Mouse (Mus musculus) natural killer cell, adult 2 months (primary cell): Measurements from ENCODE around the gene Slc4a7.
"Not testable (repeated sequence)": the region's sequence is repeated elsewhere in the genome, so short reads cannot be mapped to it uniquely, and the experiment has no call there.

ENCODE experiments used
- DNase-seq, 2 experiments: peaks; one replicate each; pipeline ENCODE4 v3.0.0; 2022; ENCODE audit warnings: low spot score in 2 of 2

The Slc4a7 gene

DNA sequence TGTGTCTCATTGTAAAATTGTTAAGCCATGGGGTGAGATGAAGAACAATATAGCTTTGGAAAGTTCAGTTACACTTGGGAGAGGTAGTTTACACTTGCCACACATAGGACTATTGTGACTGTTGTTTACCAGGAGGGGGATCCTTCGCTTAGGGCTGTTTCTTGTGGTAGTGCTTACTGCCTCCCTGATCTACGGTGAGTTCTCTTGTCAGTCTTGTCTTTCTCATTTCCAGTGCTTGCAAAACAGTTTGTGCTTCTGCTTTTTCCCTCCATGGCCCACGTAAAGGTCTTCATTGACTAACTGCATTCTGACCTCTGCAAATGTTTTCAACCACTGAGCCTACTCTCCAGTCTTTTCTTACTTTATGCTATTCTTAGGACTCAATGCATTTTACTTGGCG lies 98.3 kb downstream of the Slc4a7 start:
- DNase-seq, result no peak

DNA sequence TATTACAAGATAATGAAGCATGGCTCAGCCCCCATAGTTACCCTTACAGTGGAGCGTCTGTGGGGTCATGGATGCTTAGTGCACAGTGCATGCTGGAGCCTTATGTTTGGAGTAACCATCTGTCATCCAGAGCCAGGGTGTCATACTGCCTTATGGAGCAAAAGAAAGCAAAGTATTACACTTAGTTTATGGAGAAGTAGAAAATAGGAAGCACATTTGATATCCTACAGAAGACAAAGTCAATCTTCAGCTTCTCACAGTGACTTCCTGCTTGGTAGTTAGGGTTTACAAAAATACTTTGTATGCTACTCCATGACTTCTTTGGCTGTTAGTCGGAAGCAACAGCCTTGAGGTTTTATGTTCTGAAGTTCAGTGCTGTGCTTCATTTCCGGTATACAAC lies 98.7 kb downstream of the Slc4a7 start:
- DNase-seq, result no peak

DNA sequence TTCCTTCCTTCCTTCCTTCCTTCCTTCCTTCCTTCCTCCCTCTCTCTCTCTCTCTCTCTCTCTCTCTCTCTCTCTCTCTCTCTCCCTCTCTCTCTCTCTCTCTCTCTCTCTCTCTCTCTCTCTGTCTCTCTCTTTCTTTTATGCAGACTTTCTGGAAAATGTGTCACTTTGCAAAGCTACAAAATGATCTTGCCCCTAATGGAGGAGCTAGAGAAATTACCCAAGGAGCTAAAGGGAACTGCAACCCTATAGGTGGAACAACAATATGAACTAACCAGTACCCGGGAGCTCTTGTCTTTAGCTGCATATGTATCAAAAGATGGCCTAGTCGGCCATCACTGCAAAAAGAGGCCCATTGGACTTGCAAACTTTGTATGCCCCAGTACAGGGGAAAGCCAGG lies 101.0 kb downstream of the Slc4a7 start, which contains the start of gene Nek10:
Gene Nek10 (plus strand): TSS at position 301 of the 400 bp plus-strand sequence.
- DNase-seq, result not testable (repeated sequence)

DNA sequence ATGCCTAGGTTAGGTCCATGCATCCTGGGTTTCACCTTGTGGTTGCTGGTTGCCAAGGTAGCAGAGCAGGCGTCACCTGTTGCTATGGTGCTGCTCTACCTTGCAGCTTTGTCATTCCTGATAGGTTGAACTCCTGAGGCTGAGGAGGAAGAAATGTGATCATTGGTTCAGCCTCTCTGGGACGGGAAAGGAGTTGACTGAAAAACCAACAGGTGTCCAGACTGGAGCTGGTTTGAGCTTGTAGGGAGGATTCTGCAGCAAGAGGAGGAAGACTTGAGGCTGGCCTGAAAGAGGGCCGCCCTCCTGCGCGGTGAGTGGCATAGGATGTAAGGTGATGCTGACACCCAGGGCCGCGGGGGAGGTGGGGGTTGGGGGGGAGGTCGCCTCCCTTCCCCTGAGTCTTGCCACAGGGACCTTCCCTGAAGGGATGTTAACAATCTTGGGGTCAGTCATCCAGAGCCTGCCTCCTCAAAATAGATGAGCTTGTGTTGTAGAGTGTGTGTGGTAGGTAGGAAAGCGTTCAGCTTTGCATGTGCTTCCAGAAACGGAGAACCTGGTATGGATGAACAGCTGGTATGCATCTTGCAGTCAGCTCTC lies 101.9 kb downstream of the Slc4a7 start:
- DNase-seq, result no peak

DNA sequence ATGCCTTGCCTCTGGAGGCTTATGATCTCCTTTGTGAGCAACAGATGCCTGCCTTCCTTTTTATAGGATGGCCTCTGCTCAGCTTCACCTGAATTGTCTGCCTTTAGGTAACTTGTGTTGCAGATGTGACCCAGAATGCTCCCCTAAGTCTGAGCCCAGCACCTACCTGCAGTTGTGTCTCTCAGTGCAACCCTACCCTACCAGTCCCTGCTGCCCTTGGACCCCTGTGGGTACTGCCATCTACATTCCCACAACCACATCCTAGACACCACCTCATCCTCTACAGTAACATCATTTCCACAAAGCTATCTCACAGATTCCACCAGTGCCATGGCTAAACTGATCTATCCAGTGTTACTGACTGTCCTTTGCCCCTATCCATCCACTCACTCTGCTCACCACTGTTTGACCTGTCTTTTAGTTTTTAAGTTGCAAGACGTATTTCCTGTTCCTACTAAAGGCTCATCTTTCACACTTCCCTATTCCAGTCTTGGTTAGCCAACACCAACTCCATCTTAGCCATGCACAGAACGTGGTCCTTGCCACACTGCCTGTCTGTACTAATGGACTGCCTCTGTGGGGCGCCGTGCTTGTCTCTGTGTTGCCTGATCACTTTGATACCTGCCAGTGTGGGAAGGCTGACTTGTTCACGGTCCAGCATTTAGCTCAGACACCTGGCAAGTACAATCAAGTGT lies 102.6 kb downstream of the Slc4a7 start:
- DNase-seq, result no peak

DNA sequence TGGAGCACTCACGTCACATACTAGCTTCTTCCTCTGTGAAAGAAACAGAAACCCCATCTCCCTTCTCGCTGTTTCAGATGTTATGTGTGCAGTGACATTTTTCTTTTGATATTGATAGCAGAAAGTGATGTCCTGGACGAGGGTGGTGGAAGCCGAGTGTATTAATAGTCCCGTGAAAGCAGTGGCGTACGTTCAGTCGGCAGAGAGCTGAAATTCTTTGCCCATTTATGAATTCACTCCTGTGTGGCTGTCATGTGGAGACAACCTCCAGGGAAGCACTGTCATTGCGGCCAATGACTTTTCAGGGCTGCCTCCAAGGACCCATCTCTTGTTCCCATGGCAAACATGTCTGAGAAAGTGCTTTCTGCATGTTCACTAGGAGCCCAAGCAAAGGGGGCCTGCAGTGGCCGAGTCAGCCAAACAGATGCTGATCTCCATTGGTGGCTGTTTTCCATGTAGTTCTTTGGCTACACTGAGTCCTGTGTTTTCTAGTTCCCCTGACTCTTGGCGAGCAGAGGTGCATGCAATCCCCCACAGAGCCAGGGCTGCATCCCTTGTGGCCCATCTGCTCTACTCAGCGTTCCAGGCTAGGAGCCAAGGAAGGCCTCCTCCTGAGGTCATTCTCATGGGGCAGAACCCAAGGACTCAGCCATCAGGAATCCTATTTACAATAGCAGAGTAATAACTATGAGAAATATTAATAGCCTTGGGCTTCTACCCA lies 130.6 kb downstream of the Slc4a7 start:
- no peak for DNase-seq

DNA sequence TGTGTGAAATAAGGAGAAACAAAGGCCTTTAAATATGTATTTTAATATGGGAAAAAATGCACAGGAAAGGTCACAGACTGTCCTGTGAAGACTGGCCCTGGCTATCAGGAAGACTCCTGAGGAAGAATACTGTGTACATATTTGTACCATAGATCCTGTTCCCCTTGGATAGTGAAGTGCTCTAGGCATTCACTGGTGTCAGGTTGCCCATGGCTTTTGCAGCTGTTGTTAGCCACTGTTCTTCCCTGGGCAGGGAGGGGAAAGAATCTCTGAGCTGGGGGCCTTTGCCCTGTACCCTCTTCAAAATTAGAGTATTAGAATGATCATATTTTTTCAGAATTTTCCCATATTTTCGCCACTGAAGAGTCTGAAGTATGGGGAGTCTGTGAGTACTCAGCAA lies 131.4 kb downstream of the Slc4a7 start:
- DNase-seq, result no peak

DNA sequence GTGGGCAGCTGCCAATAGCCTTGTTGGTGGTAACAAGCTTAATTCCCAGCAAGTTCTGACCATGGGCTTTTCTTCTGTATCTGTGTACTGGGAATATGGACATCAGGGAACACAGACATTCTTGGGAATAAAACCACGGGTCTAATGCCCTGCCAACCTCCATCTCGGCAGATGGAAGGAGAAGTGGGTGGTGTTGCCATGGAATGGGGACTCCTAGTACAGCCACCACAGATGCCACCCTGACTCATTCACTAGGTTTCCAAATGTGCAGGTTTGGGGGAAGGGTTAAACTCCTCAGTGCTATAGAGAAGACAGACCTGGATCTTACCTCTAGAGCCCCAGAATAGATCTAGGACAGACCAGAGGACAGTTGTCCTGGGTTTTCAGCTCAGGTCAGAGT lies 132.2 kb downstream of the Slc4a7 start:
- no peak for DNase-seq

DNA sequence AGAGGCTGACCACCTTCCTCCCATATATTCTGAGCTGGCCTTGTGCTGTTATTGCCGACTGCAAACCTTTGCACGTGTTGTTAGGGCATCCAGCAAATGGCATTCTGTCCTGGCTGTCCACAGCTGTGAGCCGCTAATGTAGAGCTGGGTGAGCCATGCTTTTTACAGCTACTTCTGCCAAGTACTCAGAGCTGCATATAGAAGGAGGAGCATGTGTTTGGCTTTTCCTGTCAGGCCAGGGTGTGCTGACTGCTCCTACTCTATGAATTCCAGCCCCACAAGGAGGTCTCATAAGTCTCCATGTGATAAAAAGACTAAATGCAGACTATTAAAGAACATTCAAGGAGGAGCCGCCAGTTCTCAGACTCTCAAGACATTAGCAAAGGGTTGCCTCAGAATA lies 135.5 kb downstream of the Slc4a7 start:
- no peak for DNase-seq

DNA sequence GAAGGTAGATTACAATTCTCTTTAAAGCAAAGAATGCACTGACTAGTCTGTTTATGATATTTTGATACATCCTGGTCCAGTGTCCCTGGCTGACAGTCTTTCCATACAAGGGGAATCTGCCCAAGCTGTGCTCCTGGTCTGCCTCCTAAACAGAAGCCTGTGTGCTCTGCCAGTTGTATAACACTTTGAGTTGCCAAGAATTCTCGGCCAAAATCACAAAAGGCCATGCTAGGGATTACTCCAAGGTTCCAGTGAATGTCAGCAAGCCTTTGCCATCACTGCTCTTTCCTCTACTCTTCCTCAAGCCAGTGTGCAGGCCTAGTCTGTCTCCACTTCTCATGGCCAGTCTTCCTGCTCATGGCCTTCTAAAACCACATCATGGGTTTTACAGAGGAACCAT lies 136.0 kb downstream of the Slc4a7 start:
- no peak for DNase-seq

DNA sequence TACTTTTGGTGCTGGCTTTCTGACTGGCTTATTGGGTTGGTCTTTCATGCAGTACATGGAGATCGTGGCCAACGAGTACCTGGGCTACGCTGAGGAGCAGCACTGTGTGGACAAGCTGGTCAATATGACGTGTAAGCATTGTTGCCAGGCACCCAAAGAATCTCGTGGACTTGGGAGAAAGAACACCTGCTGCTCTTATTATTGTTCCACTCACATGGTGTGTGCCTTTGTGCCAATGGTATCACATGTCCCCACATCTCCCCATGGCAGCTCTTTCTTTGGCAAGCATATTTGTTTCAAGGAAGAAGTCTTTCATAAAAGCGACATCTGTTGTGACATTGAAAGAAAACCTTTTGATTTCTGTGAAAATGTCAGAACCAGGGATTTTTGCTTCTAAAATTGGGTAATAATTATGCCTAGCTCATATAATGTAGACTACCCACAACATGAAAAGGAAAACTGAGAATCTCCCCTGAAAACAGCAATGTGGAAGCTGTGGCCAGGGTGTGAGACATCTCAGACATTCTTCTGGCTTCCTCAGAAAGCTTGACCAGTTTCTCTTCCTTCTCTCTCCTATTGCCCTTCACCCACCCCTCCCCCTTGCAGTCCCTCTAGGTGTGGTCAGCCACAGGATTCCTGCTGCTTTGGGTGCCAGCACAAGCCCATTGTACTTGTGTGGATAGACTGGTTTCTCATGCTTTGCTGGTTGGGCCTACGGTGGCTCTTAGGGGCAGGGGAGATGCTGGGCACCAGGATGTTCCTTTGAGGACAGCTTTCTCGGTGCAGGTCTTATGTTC lies 140.9 kb downstream of the Slc4a7 start:
- DNase-seq, result no peak
